Mouse (Mus musculus) lung, embryonic 15.5 days (tissue): ENCODE measurements around the gene Yy1. TPM values are rescaled to one million over a fixed set of nuclear protein-coding genes. Genes with fewer than 3 reads are reported as not detected.
A peak's percentile ranks its signal among the peaks of the same experiment; 100 is the strongest.

Source experiments
- ATAC-seq: fragments of 200-750 bp; cut with Nextera tagmentation; 2 replicates; pipeline ENCODE4 v1.8.0; 2017; ENCODE audit warnings: moderate number of reproducible peaks, borderline replicate concordance; ENCODE audit not compliant: low FRiP score, low TSS enrichment; ENCODE audit errors: extremely low read depth
- H3K27ac ChIP-seq: fragments of 300-500 bp; sonication (generic); 2 replicates; pipeline ENCODE4 v1.5.1; 2015; ENCODE audit warnings: moderate library complexity, mild to moderate bottlenecking, inconsistent platforms
- H3K27me3 ChIP-seq: fragments of 300-500 bp; sonication (generic); 2 replicates; pipeline ENCODE4 v1.6.1; 2015; ENCODE audit warnings: inconsistent platforms
- H3K36me3 ChIP-seq: fragments of 300-500 bp; sonication (generic); 2 replicates; pipeline ENCODE4 v1.6.1; 2015; ENCODE audit warnings: inconsistent platforms
- H3K4me1 ChIP-seq: fragments of 300-500 bp; sonication (generic); 2 replicates; pipeline ENCODE4 v1.6.1; 2015; ENCODE audit warnings: inconsistent platforms
- H3K4me2 ChIP-seq: fragments of 300-500 bp; sonication (generic); 2 replicates; pipeline ENCODE4 v1.6.1; 2015; ENCODE audit warnings: inconsistent platforms, mild to moderate bottlenecking, moderate library complexity
- H3K4me3 ChIP-seq: fragments of 300-500 bp; sonication (generic); 2 replicates; pipeline ENCODE4 v1.5.1; 2015; ENCODE audit warnings: mild to moderate bottlenecking, inconsistent platforms
- H3K9ac ChIP-seq: fragments of 300-500 bp; sonication (generic); 2 replicates; pipeline ENCODE4 v1.6.1; 2015; ENCODE audit warnings: inconsistent platforms
- H3K9me3 ChIP-seq: fragments of 300-500 bp; sonication (generic); 2 replicates; pipeline ENCODE4 v1.6.1; 2016; ENCODE audit warnings: inconsistent platforms
- WGBS: fragments of 180-500 bp; shearing (Covaris S2); methylation state at CpG from one replicate; pipeline ENCODE4 v1.1.7; 2015; 5-methylcytosine and 5-hydroxymethylcytosine counted together
- polyA plus RNA-seq: library from polyadenylated mRNA; unstranded; fragments of >200 nt; fragmentation: Nextera tagmentation; extraction: Ambion mirVana; gene quantifications from 2 replicates; pipeline ENCODE4 v1.2.1, GENCODE M21; 2015

Gene Yy1
- polyA plus RNA-seq, 1 experiment from 2014 or later: 21.6 TPM

GRCm38 (mm10) chr12:108760016-108760415, 32.8 kb upstream of the Yy1 start:
- Histone ChIP-seq H3K27me3 (no peaks in the 10 kb centered on the region), H3K36me3 (no peaks in the 10 kb centered on the region), H3K4me1 (0 out of 2 replicates have a peak, but pooled peaks cover 2% of the 10 kb centered on the region), H3K27ac (no peak overlapping the region), H3K4me3 (no peak overlapping the region), H3K4me2 (no peak overlapping the region), H3K9me3 (no peaks in the 10 kb centered on the region), H3K9ac (no peak overlapping the region)
- 45% methylated on average over 6 of the region's 6 CpGs for WGBS
- no peak for ATAC-seq

DNA sequence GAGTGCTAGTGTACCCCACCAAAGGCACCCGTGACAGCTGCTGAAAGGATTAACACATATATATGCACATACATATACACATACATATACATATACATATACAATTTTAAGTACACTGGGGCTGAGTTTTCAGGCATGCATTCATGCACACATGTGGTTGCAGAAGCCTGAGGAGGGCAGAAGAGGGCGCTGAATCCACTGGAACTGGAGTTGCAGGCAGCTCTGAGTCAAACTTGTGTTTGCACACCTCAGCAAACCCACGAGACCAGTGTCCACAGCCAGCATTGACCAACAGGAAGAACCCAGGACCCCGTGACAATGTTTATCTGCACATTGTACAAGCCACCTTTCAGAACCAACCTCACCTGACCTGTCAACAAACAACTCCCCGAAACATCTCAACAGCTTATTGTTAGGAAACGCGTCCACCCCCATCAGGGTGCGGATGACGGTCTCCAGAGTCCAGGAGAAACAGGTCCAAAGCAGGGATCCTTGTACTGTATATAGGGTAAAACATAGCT, 32.2 kb upstream of the Yy1 start:
- H3K27ac ChIP-seq: no peak overlapping the region
- H3K4me1 ChIP-seq: 0 out of 2 replicates have a peak, but pooled peaks cover 5% of the 10 kb centered on the region
- H3K27me3 ChIP-seq: no peaks in the 10 kb centered on the region
- H3K36me3 ChIP-seq: no peaks in the 10 kb centered on the region
- H3K4me3 ChIP-seq: no peak overlapping the region
- WGBS: 57% methylated on average over 9 of the region's 9 CpGs
- H3K9me3 ChIP-seq: no peaks in the 10 kb centered on the region
- no peak for ATAC-seq
- no peak overlapping the region for H3K4me2 ChIP-seq
- no peak overlapping the region for H3K9ac ChIP-seq

GRCm38 (mm10) chr12:108761209-108761608, 31.6 kb upstream of the Yy1 start:
- Histone ChIP-seq H3K4me2 (no peak overlapping the region), H3K27ac (no peak overlapping the region), H3K9ac (no peak overlapping the region), H3K36me3 (no peaks in the 10 kb centered on the region), H3K4me1 (peaks cover 11% of the 10 kb centered on the region), H3K27me3 (no peaks in the 10 kb centered on the region), H3K9me3 (no peaks in the 10 kb centered on the region), H3K4me3 (no peak overlapping the region)
- no peak for ATAC-seq
- 35% methylated on average over 4 of the region's 4 CpGs for WGBS

- Histone ChIP-seq H3K36me3 (no peaks in the 10 kb centered on the region), H3K27me3 (no peaks in the 10 kb centered on the region), H3K27ac (no peak overlapping the region), H3K9me3 (no peaks in the 10 kb centered on the region), H3K4me1 (peaks cover 16% of the 10 kb centered on the region), H3K4me3 (no peak overlapping the region), H3K9ac (no peak overlapping the region), H3K4me2 (no peak overlapping the region)
- ATAC-seq: no peak
- 50% methylated on average over 4 of the region's 4 CpGs for WGBS
These were observed 31.1 kb upstream of the Yy1 start for GRCm38 (mm10) chr12:108761665-108762064.

DNA sequence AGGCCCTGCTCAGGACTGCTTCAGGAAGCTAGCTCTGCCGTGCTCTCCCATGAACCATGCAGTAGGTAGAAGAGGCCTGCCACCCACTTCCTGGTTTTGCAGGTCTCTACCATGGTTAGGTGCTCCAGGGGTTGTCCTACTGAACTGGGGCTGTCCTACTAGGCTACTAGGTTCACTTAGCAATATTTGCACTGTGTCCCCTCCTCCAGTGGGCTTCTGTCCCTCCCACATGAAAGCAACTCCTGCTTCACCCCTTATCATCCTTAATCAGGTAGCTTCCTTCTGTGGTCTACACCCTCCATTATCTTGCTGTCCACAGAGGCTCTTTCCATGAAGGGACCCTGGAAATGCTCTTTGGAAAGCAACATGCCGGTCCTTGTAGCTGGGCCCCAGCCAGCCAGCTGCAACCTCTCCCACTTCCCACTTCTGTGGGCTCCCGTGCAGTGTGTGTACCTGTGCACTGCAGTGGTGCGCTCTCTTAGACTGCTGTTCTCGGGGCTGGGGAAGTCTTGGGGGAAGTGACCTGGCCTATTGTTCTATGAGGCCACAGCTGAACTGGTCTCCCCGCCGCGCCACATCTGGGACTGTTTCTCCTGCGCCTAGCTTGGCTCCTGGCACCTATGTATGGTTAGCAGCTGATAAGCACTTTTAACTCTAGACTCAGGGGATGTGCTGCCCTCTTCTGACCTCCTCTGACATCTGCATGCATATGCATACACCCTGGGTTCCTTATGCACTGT, 29.5 kb upstream of the Yy1 start:
- Histone ChIP-seq H3K36me3 (no peaks in the 10 kb centered on the region), H3K9ac (no peak overlapping the region), H3K9me3 (no peaks in the 10 kb centered on the region), H3K27me3 (no peaks in the 10 kb centered on the region), H3K4me3 (no peak overlapping the region), H3K4me2 (no peak overlapping the region), H3K4me1 (peaks cover 20% of the 10 kb centered on the region), H3K27ac (no peak overlapping the region)
- WGBS: 49% methylated on average over 9 of the region's 9 CpGs
- ATAC-seq: no peak

- 70% methylated on average over 22 of the region's 22 CpGs for WGBS
These were observed 27.7 kb upstream of the Yy1 start for GRCm38 (mm10) chr12:108764917-108765678.

DNA sequence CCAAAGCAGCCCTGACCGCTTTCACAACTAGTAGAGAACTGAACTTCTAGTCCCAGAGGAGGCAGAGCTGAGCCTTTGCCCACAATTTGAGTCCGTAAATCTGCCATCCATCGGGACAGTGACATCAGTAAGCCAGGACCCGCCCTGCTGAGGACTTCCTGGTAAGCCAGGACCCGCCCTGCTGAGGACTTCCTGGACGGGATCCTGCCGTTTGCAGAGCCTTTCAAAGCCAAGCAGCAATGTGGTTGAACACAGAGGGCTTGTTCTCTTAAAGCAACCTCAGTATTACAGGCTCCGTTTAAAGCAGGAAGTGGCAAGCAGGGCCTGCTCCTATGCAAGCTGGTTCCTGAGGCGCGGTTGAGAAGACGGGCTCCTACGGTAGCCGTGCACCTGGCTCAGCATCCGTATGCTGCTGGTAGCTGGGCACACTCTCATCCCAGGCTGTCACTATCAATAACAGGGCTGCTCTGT, 27.0 kb upstream of the Yy1 start:
- Histone ChIP-seq H3K4me3 (peak overlapping the region; percentile 34), H3K27me3 (no peaks in the 10 kb centered on the region), H3K36me3 (no peaks in the 10 kb centered on the region), H3K9me3 (no peaks in the 10 kb centered on the region), H3K4me2 (peak overlapping the region; percentile 64), H3K9ac (peak overlapping the region; percentile 26; the same call in 1 of the 2 replicates), H3K4me1 (peaks cover 20% of the 10 kb centered on the region), H3K27ac (peak overlapping the region; percentile 79)
- whole genome bisulfite sequencing: 14% methylated on average over 14 of the region's 14 CpGs
- peak; percentile 57; the same call in 1 of the 2 replicates for ATAC-seq

More at GRCm38 (mm10) chr12:108764917-108765678, 27.7 kb upstream of the Yy1 start:
- H3K27me3 ChIP-seq: no peaks in the 10 kb centered on the region
- H3K9me3 ChIP-seq: no peaks in the 10 kb centered on the region
- H3K4me2 ChIP-seq: peak overlapping the region; percentile 64
- peak overlapping the region; percentile 79 for H3K27ac ChIP-seq
- peaks cover 20% of the 10 kb centered on the region for H3K4me1 ChIP-seq
- no peaks in the 10 kb centered on the region for H3K36me3 ChIP-seq
- peak overlapping the region; percentile 34 for H3K4me3 ChIP-seq
- no peak for ATAC-seq
- H3K9ac ChIP-seq: 0 out of 2 replicates have a peak overlapping the region, but pooled peaks have one; percentile 26

DNA sequence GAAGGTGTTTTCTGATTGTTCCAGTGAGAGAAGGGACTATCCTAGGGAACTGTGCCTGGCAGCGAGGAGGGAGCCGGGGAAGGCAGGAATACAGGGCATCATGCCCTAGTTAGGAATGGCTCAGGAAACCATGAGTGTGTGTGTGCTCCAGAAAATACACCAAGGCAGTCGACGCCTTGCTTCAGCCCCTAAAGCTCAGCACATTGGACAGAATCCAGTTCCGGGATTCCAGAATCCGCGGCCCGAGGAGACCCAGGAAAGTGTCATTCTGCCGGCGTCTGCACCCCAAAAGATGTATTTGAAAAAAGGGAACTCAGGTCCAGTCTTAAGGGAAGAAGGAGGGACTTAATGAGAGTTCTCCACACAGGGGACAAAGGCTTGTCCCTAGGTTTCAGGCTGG, 26.5 kb upstream of the Yy1 start:
- Histone ChIP-seq H3K4me1 (peaks cover 20% of the 10 kb centered on the region), H3K36me3 (no peaks in the 10 kb centered on the region), H3K27me3 (no peaks in the 10 kb centered on the region), H3K4me3 (peak overlapping the region; percentile 34), H3K27ac (peak overlapping the region; percentile 79), H3K4me2 (peak overlapping the region; percentile 64), H3K9me3 (no peaks in the 10 kb centered on the region), H3K9ac (peak overlapping the region; percentile 26; the same call in 1 of the 2 replicates)
- ATAC-seq: no peak
- 42% methylated on average over 10 of the region's 10 CpGs for WGBS

DNA sequence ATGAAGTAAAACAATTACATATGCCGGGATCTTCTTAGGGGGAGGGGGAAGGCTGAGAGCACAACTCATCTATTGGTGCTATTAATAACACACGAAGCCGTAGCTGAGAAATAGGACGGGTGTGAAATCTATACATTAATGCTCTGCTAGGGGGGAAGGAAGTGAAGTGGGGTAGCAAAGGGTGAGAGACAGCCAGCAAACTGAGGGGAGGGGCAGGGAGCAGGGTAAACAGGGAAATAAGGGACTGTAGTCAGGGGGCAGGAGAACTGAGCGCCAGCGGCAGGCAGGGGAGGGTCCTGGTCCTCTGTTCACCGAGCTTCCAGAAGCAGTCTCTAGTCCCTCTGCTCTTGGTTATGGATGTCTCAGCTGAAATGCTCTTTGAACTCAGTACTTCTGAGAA, 25.9 kb upstream of the Yy1 start:
- Histone ChIP-seq H3K27me3 (no peaks in the 10 kb centered on the region), H3K4me1 (peaks cover 20% of the 10 kb centered on the region), H3K9ac (no peak overlapping the region), H3K27ac (no peak overlapping the region), H3K4me2 (peak overlapping the region; percentile 64), H3K36me3 (no peaks in the 10 kb centered on the region), H3K4me3 (no peak overlapping the region), H3K9me3 (no peaks in the 10 kb centered on the region)
- 28% methylated on average over 7 of the region's 7 CpGs for WGBS
- ATAC-seq: no peak

GRCm38 (mm10) chr12:108768196-108768854, 24.4 kb upstream of the Yy1 start:
- ATAC-seq: no peak
- no peak overlapping the region for H3K27ac ChIP-seq
- WGBS: 78% methylated on average over 11 of the region's 11 CpGs

DNA sequence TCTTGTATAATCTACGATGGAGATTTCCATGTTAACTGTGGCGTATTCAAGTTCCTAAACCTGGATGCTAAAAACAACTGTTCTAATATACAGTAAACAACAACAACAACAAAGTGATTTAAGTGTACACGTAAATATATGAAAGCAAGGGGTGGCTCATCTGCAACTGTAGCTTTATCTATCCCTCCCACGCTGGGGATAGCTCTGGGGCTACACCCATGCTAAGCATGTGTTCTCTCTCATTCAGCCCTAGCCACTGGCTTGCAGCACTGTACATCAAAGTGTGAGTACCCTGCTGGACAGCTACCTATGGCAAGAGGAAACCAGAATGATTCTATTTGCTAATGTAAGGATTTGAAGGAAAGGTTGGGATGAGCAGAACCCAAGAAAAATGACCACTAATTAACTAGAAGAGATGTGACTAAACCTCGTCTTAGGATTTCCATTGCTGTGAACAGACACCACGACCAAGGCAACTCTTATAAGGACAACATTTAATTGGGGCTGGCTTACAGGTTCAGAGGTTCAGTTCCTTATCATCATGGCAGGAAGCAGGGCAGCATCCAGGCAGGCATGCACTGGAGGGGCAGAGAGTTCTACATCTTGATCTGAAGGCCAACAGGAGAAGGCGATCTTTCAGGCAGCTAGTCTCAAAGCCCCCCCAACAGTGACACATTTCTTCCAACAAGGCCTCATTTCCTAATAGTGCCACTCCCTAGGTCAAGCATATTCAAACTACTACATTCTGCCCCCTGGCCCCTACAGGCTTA, 12.5 kb upstream of the Yy1 start:
- H3K4me1 ChIP-seq: no peaks in the 10 kb centered on the region
- H3K36me3 ChIP-seq: peaks cover 22% of the 10 kb centered on the region
- H3K4me2 ChIP-seq: no peak overlapping the region
- peaks cover 4% of the 10 kb centered on the region for H3K9me3 ChIP-seq
- no peak overlapping the region for H3K4me3 ChIP-seq
- ATAC-seq: no peak
- no peaks in the 10 kb centered on the region for H3K27me3 ChIP-seq
- WGBS: 94% methylated on average over 7 of the region's 7 CpGs
- no peak overlapping the region for H3K27ac ChIP-seq
- no peak overlapping the region for H3K9ac ChIP-seq

More at GRCm38 (mm10) chr12:108768196-108768854, 24.4 kb upstream of the Yy1 start:
- Histone ChIP-seq H3K9me3 (no peaks in the 10 kb centered on the region), H3K36me3 (no peaks in the 10 kb centered on the region), H3K4me2 (no peak overlapping the region), H3K4me1 (peaks cover 20% of the 10 kb centered on the region), H3K27me3 (no peaks in the 10 kb centered on the region), H3K4me3 (no peak overlapping the region), H3K9ac (no peak overlapping the region)
